Mouse (Mus musculus) adipocyte (in vitro differentiated cells): Measurements from ENCODE around the gene Cd300a.
"Not testable (repeated sequence)": the region's sequence is repeated elsewhere in the genome, so short reads cannot be mapped to it uniquely, and the experiment has no call there.

Experiments used
- DNase-seq: peaks from one replicate; pipeline ENCODE4 v3.0.0-alpha.2; 2016; ENCODE audit warnings: low spot score

The Cd300a gene

DNA sequence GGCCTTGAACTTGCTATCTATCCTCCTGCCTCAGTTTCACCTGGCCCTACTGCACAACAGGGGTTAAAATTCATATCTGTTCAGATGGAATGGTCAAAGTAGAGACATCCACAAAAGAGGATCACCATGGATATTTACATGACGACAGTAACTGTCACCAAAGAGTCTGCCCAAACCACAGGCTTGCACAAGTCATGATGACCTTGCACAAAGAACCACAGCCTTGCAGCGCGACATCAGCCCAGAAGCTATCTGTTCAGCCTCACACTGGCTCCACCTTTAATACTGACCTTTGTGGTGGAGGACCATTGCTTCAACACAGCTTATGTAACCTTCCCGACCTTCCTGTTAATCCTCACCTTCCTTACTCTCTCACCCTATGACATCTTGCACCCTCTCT, 17.7 kb downstream of the Cd300a start:
- DNase-seq: no peak

DNA sequence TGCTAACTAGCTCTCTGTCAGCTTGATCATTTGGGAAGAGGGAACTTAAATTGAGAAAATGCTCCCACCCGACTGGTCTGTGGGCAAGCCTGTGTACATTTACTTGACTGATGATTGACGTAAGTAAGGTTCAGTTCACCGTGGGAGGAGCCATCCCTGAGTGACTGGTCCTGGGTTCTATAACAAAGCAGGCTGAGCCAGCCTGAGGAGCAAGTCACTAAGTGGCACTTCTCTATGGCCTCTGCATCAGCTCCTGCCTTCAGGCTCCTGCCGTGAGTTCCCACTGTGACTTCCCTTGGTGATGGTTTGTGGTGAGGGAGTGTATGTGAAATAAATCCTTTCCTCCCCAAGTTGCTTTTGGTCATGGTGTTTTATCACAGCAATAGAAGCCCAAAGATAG, 18.2 kb downstream of the Cd300a start:
- no peak for DNase-seq

DNA sequence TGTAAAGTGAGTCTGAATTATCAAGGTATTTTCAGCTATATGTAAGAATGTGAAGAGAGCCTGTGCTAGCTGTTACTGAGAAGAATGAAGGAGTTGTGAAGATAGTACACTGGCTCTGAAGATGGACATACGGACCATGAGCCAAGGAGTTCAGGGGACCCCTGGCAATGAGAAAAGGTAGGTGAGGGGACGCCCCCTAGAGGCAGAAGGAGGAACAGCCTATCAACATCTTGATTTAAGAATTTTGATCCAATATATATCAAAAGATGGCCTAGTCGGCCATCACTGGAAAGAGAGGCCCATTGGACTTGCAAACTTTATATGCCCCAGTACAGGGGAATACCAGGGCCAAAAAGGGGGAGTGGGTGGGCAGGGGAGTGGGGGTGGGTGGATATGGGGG, 19.7 kb downstream of the Cd300a start:
- DNase-seq: not testable (repeated sequence)

DNA sequence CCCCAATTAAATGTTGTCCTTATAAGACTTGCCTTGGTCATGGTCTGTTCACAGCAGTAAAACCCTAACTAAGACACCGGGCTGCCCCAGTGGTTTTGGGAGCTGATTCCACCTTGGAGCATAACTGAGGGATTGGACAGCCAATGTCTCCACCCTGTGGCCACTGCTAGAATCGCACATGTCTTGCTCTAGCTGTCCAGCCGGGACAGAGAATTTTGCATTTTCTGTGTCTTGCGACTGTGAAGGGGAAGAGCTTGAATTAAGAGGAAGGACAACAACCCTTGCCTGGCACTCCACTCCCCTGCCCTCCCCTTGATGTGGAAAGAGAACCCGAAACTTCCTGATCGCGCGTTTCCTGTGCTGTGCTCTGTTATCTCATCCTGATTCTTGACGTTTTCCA, 23.0 kb downstream of the Cd300a start:
- DNase-seq: peak; percentile 82

DNA sequence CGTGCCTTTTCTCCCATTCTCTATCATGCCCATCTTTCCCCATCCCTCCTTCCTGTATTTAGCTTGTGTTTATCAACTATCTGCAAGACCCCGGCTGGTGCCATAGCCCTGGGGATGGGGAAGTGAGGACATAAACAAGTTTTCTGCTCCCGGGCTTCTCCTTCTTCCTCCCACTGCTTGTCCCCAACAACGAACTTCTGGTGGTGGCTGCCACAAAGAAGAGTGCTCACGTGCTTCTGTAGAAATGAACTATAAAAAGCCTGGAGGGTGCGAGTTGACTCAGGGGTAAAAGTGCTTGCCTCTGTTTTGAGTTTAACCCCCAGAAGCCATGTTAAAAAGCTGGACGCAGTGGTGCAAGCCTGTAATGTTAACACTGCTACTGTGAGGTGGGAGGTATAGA, 25.1 kb downstream of the Cd300a start:
- no peak for DNase-seq

DNA sequence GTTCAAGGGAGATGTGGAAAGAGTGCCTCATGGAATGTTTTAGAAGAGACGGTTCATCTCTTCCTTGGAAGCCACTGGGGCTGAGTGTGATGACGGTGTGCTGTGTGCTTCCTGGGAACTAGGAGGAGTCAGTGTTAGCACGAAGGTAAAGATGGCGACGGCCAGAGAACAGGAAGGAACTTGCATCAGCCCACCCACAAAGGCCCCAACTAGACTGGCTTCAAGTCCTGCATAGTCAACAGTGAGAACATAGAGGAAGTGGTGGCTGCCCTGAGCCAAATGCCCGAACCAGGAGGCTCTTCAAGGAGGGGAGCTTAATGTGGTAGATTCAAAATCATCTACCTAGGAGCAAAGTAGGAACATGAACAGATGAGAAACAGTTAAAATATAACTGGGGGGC, 27.3 kb downstream of the Cd300a start:
- no peak for DNase-seq

DNA sequence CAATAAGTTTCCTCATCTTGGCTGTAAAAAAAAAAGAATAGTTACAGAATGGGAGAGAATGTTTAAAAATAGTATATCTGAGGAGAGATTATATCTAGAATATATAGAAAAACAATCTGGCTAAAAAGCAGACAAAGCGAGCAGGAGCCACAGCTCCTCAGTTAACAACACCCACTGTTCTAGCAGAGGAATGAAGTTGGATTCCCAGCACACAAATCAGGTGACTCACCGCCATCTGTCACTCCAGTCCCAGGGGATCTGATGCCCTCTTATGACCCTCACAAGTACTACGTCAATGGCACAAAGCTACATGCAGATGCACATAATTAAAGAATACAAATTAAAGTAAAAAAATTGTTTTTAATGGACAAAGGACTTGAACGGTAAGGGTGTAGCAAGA, 32.6 kb downstream of the Cd300a start:
- DNase-seq: no peak

DNA sequence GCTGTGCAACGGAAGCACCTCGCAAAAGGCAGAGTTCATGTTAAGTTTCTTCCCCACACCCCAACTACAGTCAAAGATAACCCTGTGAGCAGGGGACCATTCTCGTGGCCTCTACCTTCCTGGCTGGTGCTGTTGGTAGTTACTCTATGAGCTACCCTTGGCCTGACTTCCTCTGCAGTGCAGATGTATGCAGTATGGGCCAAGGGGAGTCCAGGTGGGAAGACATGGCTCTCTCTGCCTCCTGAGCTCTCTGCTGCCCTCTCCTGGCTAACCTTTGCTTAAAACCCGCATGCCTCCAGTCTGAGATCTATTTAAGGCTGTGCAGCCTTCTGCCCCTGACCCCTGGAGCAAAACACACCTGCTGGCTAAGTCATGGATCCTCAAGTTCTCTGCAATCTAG, 34.1 kb downstream of the Cd300a start:
- no peak for DNase-seq

DNA sequence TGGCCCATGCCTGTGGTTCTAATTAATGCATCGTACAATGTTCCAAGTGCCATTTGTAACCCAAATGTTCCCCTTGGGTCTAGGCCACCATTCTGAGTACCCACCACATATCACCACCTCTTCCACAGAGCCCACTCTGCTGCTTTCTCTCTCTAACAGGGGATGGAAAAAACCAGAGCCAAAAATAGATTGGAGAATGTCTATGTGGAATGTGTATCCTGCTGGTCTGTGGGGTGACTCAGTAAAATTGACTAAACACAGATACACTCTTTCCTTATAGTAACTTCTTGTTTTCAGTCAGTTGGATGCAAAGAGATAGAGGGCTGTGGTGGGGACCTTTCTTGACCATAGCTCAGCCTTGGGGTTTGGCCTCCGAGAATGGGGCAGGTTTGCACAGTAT, 39.7 kb downstream of the Cd300a start:
- no peak for DNase-seq

DNA sequence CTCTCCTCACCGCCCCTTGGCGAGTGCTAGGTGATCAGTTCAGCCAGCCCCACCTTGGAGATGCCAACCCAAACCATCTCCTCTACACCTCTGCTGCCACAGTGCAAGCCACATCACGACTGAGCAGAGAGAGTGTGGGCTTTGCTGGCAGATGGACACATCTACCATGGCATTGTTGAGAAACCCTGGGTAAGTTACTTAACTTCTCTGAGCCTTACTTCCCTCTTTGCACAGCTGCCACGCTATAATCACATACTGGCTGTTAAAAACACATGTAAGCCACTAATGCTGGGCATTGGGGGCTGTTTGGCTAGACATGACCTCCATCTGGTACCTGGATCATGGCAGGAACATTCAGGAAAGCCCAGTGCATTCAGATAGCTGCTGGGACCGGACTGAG, 41.2 kb downstream of the Cd300a start:
- DNase-seq: no peak

DNA sequence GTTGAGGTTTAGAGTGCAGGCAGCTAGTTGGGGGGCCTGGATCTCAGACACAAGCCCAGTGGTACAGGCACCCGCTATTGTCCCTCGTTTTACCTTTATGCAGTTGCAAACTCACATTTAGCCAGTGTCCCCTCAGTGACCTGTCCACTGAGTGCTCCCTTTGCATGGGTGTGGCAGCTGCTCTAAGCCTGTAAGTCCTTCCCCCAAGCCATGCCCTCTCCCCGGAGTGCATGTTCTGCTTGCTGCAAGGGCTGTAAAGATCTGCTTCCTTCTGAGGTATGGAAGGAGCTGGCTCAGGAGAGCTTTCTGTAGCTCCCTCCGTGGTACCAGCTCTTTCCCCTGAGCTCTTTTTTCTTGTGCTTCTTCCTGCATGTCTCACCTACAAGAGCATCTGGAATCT, 43.8 kb downstream of the Cd300a start:
- DNase-seq: no peak

DNA sequence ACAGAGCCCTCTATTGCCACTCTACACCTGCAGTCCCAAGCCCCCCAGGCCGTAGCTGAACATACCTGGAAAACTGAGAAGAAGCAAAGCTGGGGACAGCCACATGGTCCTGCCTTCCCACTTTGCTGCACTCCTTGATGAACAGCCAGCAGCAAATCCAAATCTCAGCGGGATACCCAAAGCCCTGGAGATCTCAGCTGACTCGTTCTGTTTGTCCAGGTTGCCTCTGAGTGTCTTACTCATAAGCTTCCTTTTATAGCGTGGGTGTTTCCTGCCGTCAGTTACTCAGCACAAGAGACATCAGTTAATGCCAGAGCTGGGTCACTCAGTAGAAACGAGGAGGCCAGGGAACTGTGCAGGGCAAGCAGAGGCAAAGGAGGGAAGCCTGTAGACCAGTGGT, 44.3 kb downstream of the Cd300a start, which contains the start of gene Cd300lb:
Gene Cd300lb, minus strand, starts transcription at position 243 of the 400 bp plus-strand sequence.
- peak; percentile 7 for DNase-seq
